Mouse (Mus musculus): ENCODE measurements at regions not wholly inside any gene's neighbourhood (a gene's known extent, or its start where the extent isn't known, plus 50 kb on each side); places are given as distances from the start of the nearest gene placed in this dataset.

- no peak for TF ChIP-seq TAL1 (conservative IDR thresholded peaks at IDR 0.05; ENCODE audit: low read depth, low read length)
- TF ChIP-seq CTCF (IDR thresholded peaks at IDR 0.05; ENCODE audit: low read depth, low read length): no peak
- TF ChIP-seq GATA1 (IDR thresholded peaks at IDR 0.05; ENCODE audit: borderline replicate concordance, low read length): no peak
- TF ChIP-seq POLR2AphosphoS5 (IDR thresholded peaks at IDR 0.05; ENCODE audit: insufficient replicate concordance, low read depth, low read length): no peak
- no peak for TF ChIP-seq GATA2 (IDR thresholded peaks at IDR 0.05; ENCODE audit: borderline replicate concordance, low read depth, low read length)
Observed at GRCm38 (mm10) chr9:46642696-46643095, 322.9 kb upstream of the 4931429L15Rik start.
